Mouse (Mus musculus) kidney, adult 18-20 months (tissue): ENCODE data around the gene Them5.

Experiments
- DNase-seq: peaks from one replicate; pipeline ENCODE4 v3.0.0; 2021

Gene Them5

DNA sequence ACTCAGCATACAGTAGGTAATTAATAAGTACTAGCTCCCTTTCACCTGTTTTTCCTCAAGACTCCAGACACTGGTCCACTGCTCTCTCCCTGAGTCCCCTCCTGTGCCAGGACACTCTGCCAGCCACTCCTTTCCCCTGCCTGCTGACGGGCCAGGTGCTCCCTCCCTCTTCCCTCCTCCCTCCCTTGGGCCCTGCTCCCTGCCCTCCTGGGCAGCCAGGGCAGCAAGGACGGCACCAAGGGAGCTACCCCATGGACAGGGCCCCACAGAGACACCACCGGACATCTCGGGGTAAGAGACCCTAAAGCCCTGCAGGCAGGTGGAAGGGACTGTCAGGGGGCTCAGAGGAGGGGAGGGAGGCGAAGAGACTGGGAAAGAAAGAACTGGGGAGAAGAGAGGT, 30.7 kb downstream of the Them5 start, which contains the start of gene Rorc:
Gene Rorc (plus strand): TSS at position 154 of the 400 bp plus-strand sequence.
- peak; percentile 77 for DNase-seq

DNA sequence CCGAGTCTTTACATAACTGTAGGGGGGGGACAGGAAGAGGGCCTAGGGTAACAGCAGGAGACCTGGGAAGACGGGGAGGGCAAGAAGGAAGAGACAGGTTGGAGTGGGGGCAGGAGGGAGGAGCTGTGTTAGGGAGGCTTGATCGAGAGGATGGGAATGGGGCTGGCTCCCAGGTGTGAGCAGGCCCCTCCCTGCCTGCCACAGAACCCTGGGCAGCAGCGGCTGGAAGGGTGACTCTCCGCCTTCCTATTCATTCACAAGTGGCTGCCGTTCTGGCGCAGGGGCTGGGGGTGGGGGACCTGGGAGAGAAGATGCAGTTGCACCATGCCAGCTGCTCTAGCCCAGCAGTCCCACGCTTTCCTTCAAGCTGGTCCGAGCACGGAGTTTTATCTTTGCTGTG, 31.2 kb downstream of the Them5 start:
- DNase-seq = no peak

DNA sequence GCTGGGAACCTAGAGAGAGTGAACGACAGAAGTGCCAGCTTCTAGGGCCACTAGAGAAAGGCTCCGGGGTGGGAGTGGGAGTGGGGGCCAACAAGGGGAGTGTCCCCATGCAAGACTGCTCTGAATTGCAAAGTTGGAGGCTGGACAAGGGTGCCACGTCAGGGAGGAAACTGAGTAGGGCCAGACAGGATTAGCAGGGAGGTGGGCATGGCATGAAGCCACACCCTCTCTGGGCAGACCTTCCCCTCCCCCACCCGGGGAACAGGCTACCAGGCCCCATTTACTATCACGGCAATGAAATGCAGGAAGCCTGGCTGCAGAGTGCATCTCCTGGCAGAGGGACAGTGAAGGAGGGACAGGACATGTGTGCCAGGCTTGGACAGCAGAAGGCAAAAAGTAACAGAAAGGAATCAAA, 31.7 kb downstream of the Them5 start:
- peak; percentile 59 for DNase-seq

DNA sequence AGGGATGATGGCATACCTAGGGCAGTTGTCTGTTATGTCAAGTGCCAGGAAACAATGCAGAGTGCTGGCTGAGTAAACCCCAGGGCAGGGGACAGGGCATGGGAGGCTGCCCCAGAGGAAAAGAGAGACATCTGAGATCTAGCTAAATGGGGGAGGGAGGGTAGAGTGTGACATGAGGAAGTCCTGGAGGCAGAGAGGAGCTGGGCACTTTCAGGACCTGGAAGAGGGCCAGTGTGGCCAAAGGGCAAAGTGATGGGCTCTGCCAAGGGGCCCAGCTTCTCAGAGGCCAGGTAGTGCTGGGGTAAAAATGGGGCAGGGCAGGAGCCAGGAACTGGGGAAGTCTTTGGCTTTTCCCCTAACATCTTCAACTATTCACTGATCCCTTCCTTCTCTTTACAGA, 32.7 kb downstream of the Them5 start:
- DNase-seq = peak; percentile 75

DNA sequence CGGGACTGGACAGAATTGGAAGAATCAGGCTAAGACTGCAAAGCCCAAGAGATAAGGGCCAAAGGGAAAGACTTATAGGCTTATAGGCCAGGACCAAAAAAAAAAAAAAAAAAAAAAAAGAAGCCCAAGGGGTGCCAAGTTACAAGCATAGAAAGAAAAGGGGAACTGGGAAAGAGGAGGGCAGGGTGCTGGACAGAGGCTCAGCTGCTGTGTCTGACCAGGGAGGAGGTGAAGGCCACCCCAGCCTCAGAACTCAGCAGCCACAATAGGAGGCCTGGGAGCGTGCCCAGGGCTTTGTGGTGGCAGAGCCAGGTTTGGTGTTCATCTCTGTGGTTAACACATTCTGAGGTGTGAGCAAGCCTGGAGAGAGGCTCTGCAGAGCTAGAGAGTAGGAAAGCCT, 33.2 kb downstream of the Them5 start:
- no peak for DNase-seq

DNA sequence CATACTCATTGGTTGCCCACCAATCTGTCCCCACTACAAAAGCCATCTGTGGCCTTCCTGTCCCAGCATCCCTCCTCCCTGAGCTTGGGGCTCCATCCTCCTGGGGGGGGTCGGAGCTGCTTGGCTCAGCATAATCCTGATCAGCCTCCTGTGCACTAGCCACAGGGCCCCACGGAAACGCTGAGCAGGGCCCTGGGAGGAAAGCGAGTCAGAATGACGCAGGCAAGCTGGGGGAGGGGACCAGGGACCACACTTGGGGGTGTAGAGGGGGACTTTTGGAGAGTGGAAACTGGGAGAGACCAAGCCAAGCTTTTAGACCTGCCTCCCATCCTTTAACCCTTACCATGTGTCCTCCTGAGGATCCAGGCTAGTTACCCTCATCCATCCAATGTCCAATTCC, 34.0 kb downstream of the Them5 start:
- DNase-seq = no peak

DNA sequence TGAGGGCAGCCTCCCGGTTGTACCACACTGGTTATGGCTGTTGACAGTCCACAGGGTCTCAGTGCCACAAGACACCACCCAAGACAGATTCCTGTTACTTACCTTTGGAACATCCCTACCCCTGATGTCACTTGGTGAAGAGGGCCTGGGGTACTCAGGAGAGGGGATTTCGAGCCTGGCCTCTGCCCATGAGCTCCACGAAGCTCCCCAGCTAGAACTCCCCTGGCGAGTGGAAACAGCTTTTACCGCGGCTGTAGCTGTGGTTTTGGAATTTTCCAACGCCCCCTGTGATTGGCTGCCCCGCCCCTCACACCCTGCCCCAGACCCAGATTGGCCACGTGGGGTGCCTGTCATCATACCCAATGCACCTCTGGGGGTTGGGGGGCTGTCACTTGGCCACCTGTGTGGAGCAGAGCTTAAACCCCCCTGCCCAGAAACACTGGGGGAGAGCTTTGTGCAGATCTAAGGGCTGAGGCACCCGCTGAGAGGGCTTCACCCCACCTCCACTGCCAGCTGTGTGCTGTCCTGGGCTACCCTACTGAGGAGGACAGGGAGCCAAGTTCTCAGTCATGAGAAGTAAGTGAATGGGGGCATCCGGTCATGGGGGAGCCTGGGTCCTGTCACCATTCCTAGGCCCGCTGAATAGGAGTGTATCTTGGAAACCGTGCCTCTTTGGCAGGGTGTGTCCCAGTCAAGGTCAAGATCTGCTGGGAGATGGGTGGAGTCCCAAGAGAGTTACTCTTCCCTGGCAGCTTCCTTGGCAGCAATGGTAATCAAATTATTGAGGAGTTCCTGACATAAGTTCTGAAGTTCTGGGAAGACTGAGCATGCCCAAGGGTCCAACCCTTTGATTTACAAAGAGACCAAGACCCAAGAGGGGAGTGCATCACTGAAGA, 35.4 kb downstream of the Them5 start:
- no peak for DNase-seq

DNA sequence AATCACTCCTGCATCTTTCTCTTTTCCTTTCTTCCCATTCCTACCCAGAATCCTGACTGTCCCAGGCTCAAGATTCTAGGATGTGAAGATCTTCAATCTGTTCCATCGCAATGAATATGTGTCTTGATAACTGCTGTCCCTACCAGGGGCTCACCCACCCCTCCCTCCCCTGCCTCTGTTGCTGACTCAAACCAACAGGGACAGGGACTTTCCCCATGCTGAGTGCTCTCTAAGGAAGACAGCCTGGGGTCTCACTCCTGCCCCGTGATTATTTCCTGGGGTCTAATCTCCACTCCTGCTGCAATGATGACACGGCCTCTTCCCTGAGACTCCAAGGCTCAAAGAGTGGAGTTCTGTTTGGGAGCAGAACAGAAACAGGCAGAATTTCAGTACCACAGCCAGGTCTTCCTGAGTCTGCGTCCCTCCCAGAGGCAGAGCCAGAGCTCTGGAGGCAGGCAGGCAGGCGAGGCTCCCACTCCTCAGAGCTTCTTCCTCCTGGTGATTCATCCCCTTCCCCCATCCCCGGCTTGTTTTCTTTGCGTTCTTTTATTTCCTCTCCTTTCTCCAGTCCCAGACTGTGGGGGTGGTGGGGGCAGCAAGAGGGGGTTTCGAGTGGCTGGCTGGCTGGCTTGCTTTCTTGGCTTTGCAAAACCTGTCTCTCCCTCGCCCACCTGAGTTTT, 38.1 kb downstream of the Them5 start:
- DNase-seq = no peak

DNA sequence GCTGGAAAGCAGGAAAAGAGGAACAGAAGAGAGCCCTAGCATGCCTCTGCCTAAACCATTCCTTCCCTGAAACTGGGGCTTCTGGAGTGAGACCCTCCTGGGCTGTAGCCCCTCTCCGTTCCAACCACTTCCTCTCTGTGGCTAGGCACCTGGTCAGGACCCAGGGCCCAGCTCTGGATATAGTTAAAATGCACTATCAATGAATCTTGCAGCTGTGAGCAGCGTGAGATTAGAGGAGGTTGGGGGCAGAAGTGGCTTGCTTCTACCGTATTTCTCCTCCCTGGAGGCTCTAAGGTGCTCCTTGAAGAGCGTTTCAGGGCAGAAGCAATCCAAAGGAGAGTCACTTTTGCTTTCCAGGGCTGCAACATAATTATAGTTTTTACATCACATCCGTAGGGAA, 40.4 kb downstream of the Them5 start:
- DNase-seq = no peak

DNA sequence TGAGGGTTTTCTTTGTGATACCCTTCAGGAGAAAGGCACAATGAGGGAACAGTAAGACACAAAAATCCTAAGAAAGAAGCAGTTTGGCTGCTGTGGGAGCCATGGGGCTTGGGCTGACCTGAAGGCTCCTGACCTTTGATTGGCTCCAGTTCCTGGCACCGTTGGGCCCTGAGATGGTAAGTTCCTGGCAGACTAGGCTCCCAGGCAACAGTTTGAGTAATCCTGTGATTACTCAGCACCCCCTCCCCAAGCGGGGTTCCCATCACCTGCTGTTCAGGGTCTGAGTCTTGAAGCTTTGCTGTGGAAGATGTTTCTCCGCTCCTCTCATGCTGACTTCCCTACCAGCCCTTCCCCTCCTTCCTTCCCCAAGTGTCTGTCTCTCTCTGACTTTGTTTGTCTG, 41.6 kb downstream of the Them5 start:
- DNase-seq = no peak

DNA sequence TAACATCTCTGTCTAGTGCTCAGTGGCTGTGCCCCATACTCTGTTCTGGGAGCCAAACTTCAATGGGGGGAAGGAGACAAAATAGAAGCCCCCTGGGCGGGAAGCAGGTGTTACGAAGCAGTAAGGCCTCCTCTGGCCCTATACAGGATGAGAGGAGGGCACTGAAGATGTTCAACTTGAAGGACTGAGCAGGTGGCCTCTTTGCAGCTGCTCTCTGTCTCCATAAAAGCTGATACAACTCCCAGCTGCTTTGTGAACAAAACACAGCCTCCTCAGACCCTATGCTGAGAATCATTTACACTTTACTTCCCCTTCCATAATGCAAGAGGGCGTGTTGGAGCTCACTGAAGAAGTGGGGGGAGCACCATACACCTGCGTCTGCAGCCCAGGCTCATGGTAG, 44.8 kb downstream of the Them5 start:
- no peak for DNase-seq

DNA sequence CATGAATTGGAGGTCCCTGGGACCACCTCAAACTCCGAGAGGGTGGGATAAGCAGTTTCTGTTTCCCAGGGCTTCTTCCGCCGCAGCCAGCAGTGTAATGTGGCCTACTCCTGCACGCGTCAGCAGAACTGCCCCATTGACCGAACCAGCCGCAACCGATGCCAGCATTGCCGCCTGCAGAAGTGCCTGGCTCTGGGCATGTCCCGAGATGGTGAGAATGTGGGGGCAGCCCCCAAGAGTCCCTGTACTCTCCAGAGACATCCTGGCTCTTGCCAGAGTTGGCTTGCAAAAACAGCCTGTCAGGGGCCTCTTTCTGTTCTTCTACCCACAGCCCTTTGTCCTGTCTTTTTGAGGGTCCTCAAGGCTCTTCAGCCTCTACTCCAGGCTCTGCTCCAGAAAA, 45.5 kb downstream of the Them5 start:
- DNase-seq = no peak

DNA sequence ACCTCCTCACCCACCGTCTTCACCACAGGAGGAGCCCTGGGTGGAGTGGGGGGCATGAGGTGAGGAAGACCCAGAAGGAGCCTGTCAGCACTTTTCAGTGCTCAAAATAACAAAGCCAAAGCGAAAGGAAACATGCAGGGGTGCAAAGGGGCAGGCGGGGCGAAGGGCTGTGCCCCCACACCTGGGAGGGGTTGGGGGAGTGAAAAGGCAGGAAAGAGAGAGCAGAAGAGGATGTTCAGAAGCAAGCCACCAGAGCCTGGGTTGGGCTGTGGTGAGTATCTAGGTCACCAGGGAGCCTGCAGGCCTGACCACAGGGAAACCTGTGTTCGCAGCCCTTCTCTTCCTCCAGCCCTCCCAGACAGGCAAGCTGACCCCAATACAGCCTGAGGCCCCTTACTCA, 46.1 kb downstream of the Them5 start:
- DNase-seq = no peak

DNA sequence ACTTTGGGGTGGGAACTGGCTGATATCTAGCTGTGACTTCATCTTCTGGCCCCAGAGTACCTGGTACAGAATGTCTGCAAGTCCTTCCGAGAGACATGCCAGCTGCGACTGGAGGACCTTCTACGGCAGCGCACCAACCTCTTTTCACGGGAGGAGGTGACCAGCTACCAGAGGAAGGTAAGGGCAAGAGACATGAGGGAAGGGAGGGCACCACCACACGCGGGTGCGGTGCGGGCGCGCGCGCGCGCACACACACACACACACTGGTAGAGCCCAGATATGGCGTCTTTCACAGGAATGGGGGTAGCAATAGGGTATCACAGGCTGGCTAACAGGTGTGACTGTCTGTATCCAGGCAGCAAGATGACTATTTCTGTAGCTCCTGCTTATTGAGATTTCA, 47.5 kb downstream of the Them5 start:
- no peak for DNase-seq

DNA sequence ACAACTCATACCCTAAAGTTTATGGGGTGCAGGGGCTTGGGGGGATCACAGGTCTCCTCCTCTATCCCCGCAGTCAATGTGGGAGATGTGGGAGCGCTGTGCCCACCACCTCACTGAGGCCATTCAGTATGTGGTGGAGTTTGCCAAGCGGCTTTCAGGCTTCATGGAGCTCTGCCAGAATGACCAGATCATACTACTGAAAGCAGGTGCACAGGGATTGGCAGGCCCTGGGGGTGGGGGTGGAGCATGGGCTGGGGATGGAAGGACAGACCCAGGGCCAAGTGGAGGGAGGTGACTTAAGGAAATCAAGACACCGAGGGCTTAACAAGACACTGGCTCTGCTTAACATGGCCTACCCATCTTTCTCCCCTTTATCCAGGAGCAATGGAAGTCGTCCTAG, 49.1 kb downstream of the Them5 start:
- DNase-seq = no peak

DNA sequence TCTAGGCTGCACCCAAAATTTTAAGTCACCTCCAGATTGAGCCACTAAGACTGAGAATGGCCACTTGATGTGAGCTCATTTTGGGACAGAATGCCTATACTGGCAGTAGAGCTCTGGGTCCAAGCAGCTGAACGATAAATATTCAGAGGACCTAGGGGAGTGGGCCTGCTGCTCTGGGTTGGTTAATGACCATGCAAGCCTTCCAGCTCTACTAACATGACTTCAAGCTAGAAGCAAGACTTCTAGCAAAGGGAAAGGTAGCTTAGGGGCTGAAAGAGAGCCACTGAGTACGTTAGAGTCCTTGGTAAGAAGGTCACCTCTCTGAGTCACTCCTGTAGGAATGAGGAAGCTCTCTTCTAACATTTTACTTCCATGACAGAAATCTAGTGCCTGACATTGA, 50.2 kb downstream of the Them5 start:
- no peak for DNase-seq

DNA sequence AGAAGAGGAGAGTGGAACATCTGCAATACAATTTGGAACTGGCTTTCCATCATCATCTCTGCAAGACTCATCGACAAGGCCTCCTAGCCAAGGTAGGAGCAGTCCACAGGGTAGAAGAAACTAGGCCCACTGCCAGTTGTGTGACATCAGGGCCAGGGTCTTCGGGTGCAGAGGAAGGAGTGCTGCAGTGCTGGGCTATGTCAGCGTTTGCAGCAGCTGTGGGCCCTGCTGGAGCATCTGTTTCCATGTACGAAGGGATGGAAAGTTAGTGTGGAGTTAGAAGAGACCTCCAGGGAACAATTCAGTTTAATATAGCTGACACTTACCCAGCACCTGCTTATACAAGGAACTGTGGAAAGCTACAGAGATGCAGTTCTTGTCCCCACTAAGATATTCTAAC, 51.1 kb downstream of the Them5 start:
- no peak for DNase-seq

DNA sequence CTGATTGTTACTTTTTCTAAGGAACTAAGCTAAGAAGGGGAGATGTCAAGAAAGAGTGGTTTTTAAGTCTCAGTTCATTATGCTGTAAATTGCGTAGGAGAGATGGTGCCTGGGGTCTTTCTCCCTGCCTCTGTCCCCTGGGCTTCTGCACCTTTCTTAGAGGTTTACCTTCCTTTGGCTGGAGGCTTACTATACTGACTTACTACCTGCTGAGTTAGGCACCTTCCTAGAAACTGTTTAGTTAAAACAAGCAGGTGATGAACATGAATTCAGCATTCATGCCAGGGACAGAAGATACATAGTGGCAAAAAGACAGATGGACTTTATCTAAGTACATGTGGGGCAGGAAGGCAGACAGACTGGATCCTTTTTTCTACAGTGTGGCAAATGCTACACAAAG, 54.4 kb downstream of the Them5 start:
- no peak for DNase-seq

DNA sequence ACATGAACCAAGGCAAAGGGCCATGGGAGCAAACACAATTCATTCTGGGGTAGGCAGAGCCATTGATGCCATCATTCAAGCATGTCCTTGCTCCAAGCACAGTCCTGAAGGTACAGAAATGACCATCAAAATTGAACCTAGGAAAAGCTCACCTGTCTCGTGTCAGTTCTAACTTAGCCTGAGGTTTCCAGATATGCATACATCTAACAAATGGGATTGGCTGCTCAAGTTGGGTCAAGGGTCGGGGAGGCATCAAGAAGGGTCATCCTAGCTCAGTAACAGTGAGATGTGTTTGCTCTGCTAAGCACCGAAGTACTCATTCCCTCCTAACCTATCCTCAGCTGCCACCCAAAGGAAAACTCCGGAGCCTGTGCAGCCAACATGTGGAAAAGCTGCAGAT, 55.0 kb downstream of the Them5 start:
- no peak for DNase-seq
